Mouse (Mus musculus) liver, embryonic 12.5 days (tissue): ENCODE results near the gene Mdfic. TPM values are rescaled to one million over a fixed set of nuclear protein-coding genes. Genes with fewer than 3 reads are reported as not detected.

Experiments used
- ATAC-seq: fragments of 200-750 bp; cut with Nextera tagmentation; 2 replicates; pipeline ENCODE4 v1.8.0; 2017; ENCODE audit warnings: moderate number of reproducible peaks, mild to moderate bottlenecking, moderate library complexity
- H3K27ac ChIP-seq: fragments of 300-500 bp; sonication (generic); 2 replicates; pipeline ENCODE4 v1.5.1; 2016; ENCODE audit warnings: mild to moderate bottlenecking
- H3K27me3 ChIP-seq: fragments of 300-500 bp; sonication (generic); replicated peaks from 2 replicates; pipeline ENCODE4 v1.6.1; 2016; ENCODE audit warnings: mild to moderate bottlenecking, moderate library complexity
- H3K36me3 ChIP-seq: fragments of 300-500 bp; sonication (generic); 2 replicates; pipeline ENCODE4 v1.6.1; 2016; ENCODE audit warnings: mild to moderate bottlenecking, moderate library complexity
- H3K4me1 ChIP-seq: fragments of 300-500 bp; sonication (generic); 2 replicates; pipeline ENCODE4 v1.6.1; 2016
- H3K4me2 ChIP-seq: fragments of 300-500 bp; sonication (generic); 2 replicates; pipeline ENCODE4 v1.6.1; 2016; ENCODE audit warnings: mild to moderate bottlenecking, moderate library complexity
- H3K4me3 ChIP-seq: fragments of 300-500 bp; sonication (generic); 2 replicates; pipeline ENCODE4 v1.5.1; 2016; ENCODE audit warnings: mild to moderate bottlenecking, moderate library complexity
- H3K9ac ChIP-seq: fragments of 300-500 bp; sonication (generic); 2 replicates; pipeline ENCODE4 v1.6.1; 2016; ENCODE audit warnings: mild to moderate bottlenecking, moderate library complexity
- H3K9me3 ChIP-seq: fragments of 300-500 bp; sonication (generic); replicated peaks from 2 replicates; pipeline ENCODE4 v1.6.1; 2016; ENCODE audit warnings: mild to moderate bottlenecking, moderate library complexity
- WGBS: fragments of 180-500 bp; shearing (Covaris S2); methylation state at CpG from one replicate; pipeline ENCODE4 v1.1.7; 2016; ENCODE audit not compliant: insufficient replicate concordance; 5-methylcytosine and 5-hydroxymethylcytosine counted together
- polyA plus RNA-seq: library from polyadenylated mRNA; unstranded; fragments of >200 nt; fragmentation: Nextera tagmentation; extraction: Ambion mirVana; gene quantifications from 2 replicates; pipeline ENCODE4 v1.2.1, GENCODE M21; 2016

The Mdfic gene
- polyA plus RNA-seq, 1 experiment from 2014 or later, result 1.9 TPM

GRCm38 (mm10) chr6:15745313-15745712 is 24.9 kb downstream of the Mdfic start:
- Histone ChIP-seq H3K9me3 (no peaks in the 10 kb centered on the region), H3K27ac (no peak overlapping the region), H3K36me3 (no peaks in the 10 kb centered on the region), H3K27me3 (no peaks in the 10 kb centered on the region), H3K4me2 (no peak overlapping the region), H3K4me3 (no peak overlapping the region), H3K9ac (no peak overlapping the region), H3K4me1 (peaks cover 7% of the 10 kb centered on the region; the same call in 1 of the 2 replicates)
- WGBS, result 69% methylated on average over 6 of the region's 6 CpGs
- no peak for ATAC-seq

- H3K4me2 ChIP-seq, result no peak overlapping the region
- H3K27ac ChIP-seq, result no peak overlapping the region
- WGBS, result 60% methylated on average over 5 of the region's 5 CpGs
- H3K4me3 ChIP-seq, result no peak overlapping the region
- no peaks in the 10 kb centered on the region for H3K36me3 ChIP-seq
- no peak overlapping the region for H3K9ac ChIP-seq
- H3K4me1 ChIP-seq, result peaks cover 7% of the 10 kb centered on the region; the same call in 1 of the 2 replicates
- ATAC-seq, result no peak
- no peaks in the 10 kb centered on the region for H3K27me3 ChIP-seq
- H3K9me3 ChIP-seq, result no peaks in the 10 kb centered on the region
Observed at GRCm38 (mm10) chr6:15745891-15746290, 25.4 kb downstream of the Mdfic start.

- H3K4me3 ChIP-seq, result no peak overlapping the region
- no peak overlapping the region for H3K4me2 ChIP-seq
- H3K4me1 ChIP-seq, result peaks cover 7% of the 10 kb centered on the region; the same call in 1 of the 2 replicates
- WGBS, result 54% methylated on average over 5 of the region's 5 CpGs
- no peaks in the 10 kb centered on the region; the same call in 1 of the 2 replicates for H3K36me3 ChIP-seq
- H3K9me3 ChIP-seq, result no peaks in the 10 kb centered on the region
- no peak overlapping the region for H3K27ac ChIP-seq
- no peak for ATAC-seq
- no peak overlapping the region for H3K9ac ChIP-seq
- H3K27me3 ChIP-seq, result no peaks in the 10 kb centered on the region
Observed at GRCm38 (mm10) chr6:15747396-15748155, 27.1 kb downstream of the Mdfic start.

- Histone ChIP-seq H3K9me3 (no peaks in the 10 kb centered on the region), H3K36me3 (no peaks in the 10 kb centered on the region; the same call in 1 of the 2 replicates), H3K4me1 (peaks cover 5% of the 10 kb centered on the region; the same call in 1 of the 2 replicates), H3K27ac (no peak overlapping the region), H3K27me3 (no peaks in the 10 kb centered on the region), H3K4me2 (no peak overlapping the region), H3K4me3 (no peak overlapping the region), H3K9ac (no peak overlapping the region)
- no peak for ATAC-seq
- WGBS, result 21% methylated on average over 1 of the region's 1 CpGs
Observed at GRCm38 (mm10) chr6:15748236-15748635, 27.8 kb downstream of the Mdfic start.

GRCm38 (mm10) chr6:15748943-15749342 is 28.5 kb downstream of the Mdfic start:
- H3K4me1 ChIP-seq, result no peaks in the 10 kb centered on the region
- 0 out of 2 replicates have a peak, but pooled peaks have one; percentile 40 for ATAC-seq
- H3K36me3 ChIP-seq, result no peaks in the 10 kb centered on the region; the same call in 1 of the 2 replicates
- H3K9me3 ChIP-seq, result no peaks in the 10 kb centered on the region
- no peak overlapping the region for H3K9ac ChIP-seq
- H3K4me2 ChIP-seq, result no peak overlapping the region
- H3K4me3 ChIP-seq, result no peak overlapping the region
- 45% methylated on average over 2 of the region's 2 CpGs for WGBS
- H3K27ac ChIP-seq, result no peak overlapping the region
- H3K27me3 ChIP-seq, result no peaks in the 10 kb centered on the region

- no peaks in the 10 kb centered on the region for H3K4me1 ChIP-seq
- 57% methylated on average over 5 of the region's 5 CpGs for WGBS
- no peaks in the 10 kb centered on the region for H3K27me3 ChIP-seq
- H3K9me3 ChIP-seq, result no peaks in the 10 kb centered on the region
- no peak overlapping the region for H3K4me3 ChIP-seq
- no peak overlapping the region for H3K27ac ChIP-seq
- no peak overlapping the region for H3K9ac ChIP-seq
- ATAC-seq, result no peak
- no peak overlapping the region for H3K4me2 ChIP-seq
- H3K36me3 ChIP-seq, result no peaks in the 10 kb centered on the region; the same call in 1 of the 2 replicates
Observed at GRCm38 (mm10) chr6:15750101-15750500, 29.6 kb downstream of the Mdfic start.

- Histone ChIP-seq H3K4me3 (no peak overlapping the region), H3K27ac (no peak overlapping the region), H3K36me3 (no peaks in the 10 kb centered on the region; the same call in 1 of the 2 replicates), H3K9me3 (no peaks in the 10 kb centered on the region), H3K27me3 (no peaks in the 10 kb centered on the region), H3K9ac (no peak overlapping the region), H3K4me2 (no peak overlapping the region), H3K4me1 (no peaks in the 10 kb centered on the region)
- 73% methylated on average over 2 of the region's 2 CpGs for WGBS
- no peak for ATAC-seq
Observed at GRCm38 (mm10) chr6:15751375-15751774, 30.9 kb downstream of the Mdfic start.

GRCm38 (mm10) chr6:15752160-15752559 is 31.7 kb downstream of the Mdfic start:
- no peak overlapping the region for H3K9ac ChIP-seq
- no peak for ATAC-seq
- H3K4me1 ChIP-seq, result no peaks in the 10 kb centered on the region
- no peaks in the 10 kb centered on the region; the same call in 1 of the 2 replicates for H3K36me3 ChIP-seq
- H3K9me3 ChIP-seq, result no peaks in the 10 kb centered on the region
- H3K4me3 ChIP-seq, result no peak overlapping the region
- H3K4me2 ChIP-seq, result no peak overlapping the region
- H3K27me3 ChIP-seq, result no peaks in the 10 kb centered on the region
- H3K27ac ChIP-seq, result no peak overlapping the region
- 71% methylated on average over 5 of the region's 5 CpGs for WGBS

- H3K9ac ChIP-seq, result no peak overlapping the region
- H3K4me1 ChIP-seq, result no peaks in the 10 kb centered on the region
- no peak overlapping the region for H3K27ac ChIP-seq
- H3K4me3 ChIP-seq, result no peak overlapping the region
- no peaks in the 10 kb centered on the region; the same call in 1 of the 2 replicates for H3K36me3 ChIP-seq
- H3K27me3 ChIP-seq, result no peaks in the 10 kb centered on the region
- no peak for ATAC-seq
- no peaks in the 10 kb centered on the region for H3K9me3 ChIP-seq
- H3K4me2 ChIP-seq, result no peak overlapping the region
Observed at GRCm38 (mm10) chr6:15753208-15753607, 32.7 kb downstream of the Mdfic start.

- no peak overlapping the region for H3K27ac ChIP-seq
Observed at GRCm38 (mm10) chr6:15758394-15758793, 37.9 kb downstream of the Mdfic start.

GRCm38 (mm10) chr6:15760750-15761149 is 40.3 kb downstream of the Mdfic start:
- no peaks in the 10 kb centered on the region for H3K4me1 ChIP-seq
- H3K9me3 ChIP-seq, result no peaks in the 10 kb centered on the region
- no peaks in the 10 kb centered on the region for H3K36me3 ChIP-seq
- no peaks in the 10 kb centered on the region for H3K27me3 ChIP-seq
- no peak overlapping the region for H3K27ac ChIP-seq
- H3K9ac ChIP-seq, result no peak overlapping the region
- H3K4me2 ChIP-seq, result no peak overlapping the region
- WGBS, result 68% methylated on average over 6 of the region's 6 CpGs
- no peak overlapping the region for H3K4me3 ChIP-seq
- ATAC-seq, result no peak

More at GRCm38 (mm10) chr6:15758394-15758793, 37.9 kb downstream of the Mdfic start:
- H3K9me3 ChIP-seq, result no peaks in the 10 kb centered on the region
- H3K4me2 ChIP-seq, result no peak overlapping the region
- no peaks in the 10 kb centered on the region for H3K36me3 ChIP-seq
- H3K4me3 ChIP-seq, result no peak overlapping the region
- 54% methylated on average over 3 of the region's 3 CpGs for WGBS
- no peaks in the 10 kb centered on the region for H3K27me3 ChIP-seq
- no peaks in the 10 kb centered on the region for H3K4me1 ChIP-seq
- ATAC-seq, result no peak
- no peak overlapping the region for H3K9ac ChIP-seq

GRCm38 (mm10) chr6:15764039-15764438 is 43.6 kb downstream of the Mdfic start:
- no peak for ATAC-seq

More at GRCm38 (mm10) chr6:15764039-15764438, 43.6 kb downstream of the Mdfic start:
- H3K4me1 ChIP-seq, result no peaks in the 10 kb centered on the region
- H3K4me3 ChIP-seq, result no peak overlapping the region
- H3K9ac ChIP-seq, result no peak overlapping the region
- WGBS, result 54% methylated on average over 7 of the region's 7 CpGs
- no peaks in the 10 kb centered on the region for H3K36me3 ChIP-seq
- H3K27me3 ChIP-seq, result no peaks in the 10 kb centered on the region
- no peak overlapping the region for H3K27ac ChIP-seq
- no peak overlapping the region for H3K4me2 ChIP-seq
- H3K9me3 ChIP-seq, result no peaks in the 10 kb centered on the region
